Mouse (Mus musculus) forebrain, embryonic 11.5 days (tissue): ENCODE data around the gene Cntn2. TPM values are rescaled to one million over a fixed set of nuclear protein-coding genes. Genes with fewer than 3 reads are reported as not detected.

ENCODE experiments used
- ATAC-seq: fragments of 200-750 bp; cut with Nextera tagmentation; replicated peaks from 2 replicates; pipeline ENCODE4 v1.8.0; 2017; ENCODE audit warnings: moderate TSS enrichment; ENCODE audit not compliant: low FRiP score
- DNase-seq: peaks from one replicate; pipeline ENCODE4 v3.0.0-alpha.2; 2017; ENCODE audit warnings: low spot score
- H3K27ac ChIP-seq: fragments of 300-500 bp; sonication (generic); 2 replicates; pipeline ENCODE4 v1.5.1; 2014; ENCODE audit warnings: low read depth, low read length
- H3K27me3 ChIP-seq: fragments of 300-500 bp; sonication (generic); 2 replicates; pipeline ENCODE4 v1.6.1; 2014; ENCODE audit warnings: mild to moderate bottlenecking, low read length, mixed read lengths; ENCODE audit not compliant: control insufficient read depth, insufficient read depth
- H3K36me3 ChIP-seq: fragments of 300-500 bp; sonication (generic); 2 replicates; pipeline ENCODE4 v1.6.1; 2014; ENCODE audit warnings: mild to moderate bottlenecking, low read length, moderate library complexity, mixed read lengths; ENCODE audit not compliant: control insufficient read depth, insufficient read depth
- H3K4me1 ChIP-seq: fragments of 300-500 bp; sonication (generic); replicated peaks from 2 replicates; pipeline ENCODE4 v1.6.1; 2014; ENCODE audit warnings: low read length, mixed read lengths; ENCODE audit not compliant: control insufficient read depth, insufficient read depth
- H3K4me2 ChIP-seq: fragments of 300-500 bp; sonication (generic); 2 replicates; pipeline ENCODE4 v1.6.1; 2014; ENCODE audit warnings: low read depth, mild to moderate bottlenecking, low read length, moderate library complexity, mixed read lengths; ENCODE audit not compliant: severe bottlenecking
- H3K4me3 ChIP-seq: fragments of 300-500 bp; sonication (generic); 2 replicates; pipeline ENCODE4 v1.5.1; 2014; ENCODE audit warnings: low read depth, low read length
- H3K9ac ChIP-seq: fragments of 300-500 bp; sonication (generic); 2 replicates; pipeline ENCODE4 v1.6.1; 2014; ENCODE audit warnings: low read length
- H3K9me3 ChIP-seq: fragments of 300-500 bp; sonication (generic); 2 replicates; pipeline ENCODE4 v1.6.1; 2016; ENCODE audit warnings: low read length, mixed read lengths; ENCODE audit not compliant: control insufficient read depth
- WGBS: fragments of 180-500 bp; shearing (Covaris S2); extraction: QIAGEN DNeasy Blood & Tissue Kit; methylation state at CpG from one replicate; pipeline ENCODE4 v1.1.7; 2014; 5-methylcytosine and 5-hydroxymethylcytosine counted together
- polyA plus RNA-seq: library from polyadenylated mRNA; unstranded; fragments of >200 nt; fragmentation: Nextera tagmentation; extraction: Ambion mirVana; gene quantifications from 2 replicates; pipeline ENCODE4 v1.2.1, GENCODE M21; 2014

Gene Cntn2
- polyA plus RNA-seq, 1 experiment from 2014 or later = 16.9 TPM

- ATAC-seq = peak; percentile 29; the same call in 1 of the 2 replicates
- peak overlapping the region; percentile 53; the same call in 1 of the 2 replicates for H3K27ac ChIP-seq
Measured at GRCm38 (mm10) chr1:132525832-132526231, 17.2 kb downstream of the Cntn2 start.

DNA sequence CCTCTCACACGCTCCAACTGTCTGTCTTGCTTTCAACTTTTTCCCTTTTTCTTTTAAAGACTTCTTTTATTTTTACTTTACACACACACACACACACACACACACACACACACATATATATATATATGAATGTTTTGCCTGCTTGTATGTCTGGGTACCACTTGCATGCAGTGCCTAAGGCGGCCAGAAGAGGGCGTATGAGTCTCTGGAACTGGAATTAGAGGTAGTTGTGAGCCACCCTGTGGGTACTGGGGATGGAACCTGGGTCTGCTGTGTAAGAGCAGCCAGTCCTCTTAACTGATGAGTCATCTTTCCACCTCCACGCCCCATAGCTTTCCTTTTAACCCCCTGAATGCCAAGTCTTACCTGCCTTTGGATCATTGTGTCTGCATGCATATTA lies 19.1 kb downstream of the Cntn2 start:
- H3K36me3 ChIP-seq = no peaks in the 10 kb centered on the region
- H3K4me2 ChIP-seq = no peak overlapping the region
- H3K9me3 ChIP-seq = no peaks in the 10 kb centered on the region
- ATAC-seq = no peak
- no peak overlapping the region for H3K27ac ChIP-seq
- no peaks in the 10 kb centered on the region for H3K27me3 ChIP-seq
- peak; percentile 65 for DNase-seq
- H3K4me1 ChIP-seq = 0 out of 2 replicates have a peak, but pooled peaks cover 4% of the 10 kb centered on the region
- WGBS = 31% methylated on average over 4 of the region's 4 CpGs
- no peak overlapping the region for H3K4me3 ChIP-seq
- H3K9ac ChIP-seq = no peak overlapping the region

More at GRCm38 (mm10) chr1:132525832-132526231, 17.2 kb downstream of the Cntn2 start:
- peak; percentile 86 for DNase-seq
- Histone ChIP-seq H3K4me2 (no peak overlapping the region), H3K9me3 (no peaks in the 10 kb centered on the region), H3K4me1 (peaks cover 12% of the 10 kb centered on the region), H3K27me3 (no peaks in the 10 kb centered on the region), H3K4me3 (no peak overlapping the region), H3K9ac (peak overlapping the region; percentile 51), H3K36me3 (no peaks in the 10 kb centered on the region)
- WGBS = 2% methylated on average over 10 of the region's 10 CpGs

GRCm38 (mm10) chr1:132523048-132523447 lies 20.0 kb downstream of the Cntn2 start:
- Histone ChIP-seq H3K4me3 (no peak overlapping the region), H3K4me1 (0 out of 2 replicates have a peak, but pooled peaks cover 4% of the 10 kb centered on the region), H3K9me3 (no peaks in the 10 kb centered on the region), H3K27ac (no peak overlapping the region), H3K36me3 (no peaks in the 10 kb centered on the region), H3K9ac (no peak overlapping the region), H3K4me2 (no peak overlapping the region), H3K27me3 (no peaks in the 10 kb centered on the region)
- ATAC-seq = no peak
- no peak for DNase-seq
- 90% methylated on average over 8 of the region's 8 CpGs for WGBS

DNA sequence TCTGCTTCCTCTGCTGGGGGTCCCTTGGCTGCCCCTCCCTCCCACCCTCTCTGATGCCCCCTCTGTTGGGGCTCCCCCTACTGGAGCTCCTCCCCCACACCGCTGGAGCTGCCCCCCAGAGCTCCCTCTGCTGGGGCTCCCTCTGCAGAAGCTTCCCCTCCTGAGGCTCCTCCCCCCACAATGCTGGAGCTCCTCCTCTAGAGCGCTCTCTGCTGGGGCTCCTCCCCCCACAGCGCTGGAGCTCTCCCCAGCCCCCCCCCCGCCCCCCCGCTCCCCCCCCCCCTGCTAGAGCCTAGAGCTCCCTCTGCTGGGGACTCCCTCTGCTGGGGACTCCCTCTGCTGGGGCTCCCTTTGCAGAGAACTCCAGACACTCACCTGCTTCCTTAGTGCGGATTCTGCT lies 22.3 kb downstream of the Cntn2 start:
- Histone ChIP-seq H3K4me1 (no peaks in the 10 kb centered on the region), H3K9me3 (no peaks in the 10 kb centered on the region), H3K9ac (no peak overlapping the region), H3K4me2 (no peak overlapping the region), H3K27me3 (no peaks in the 10 kb centered on the region), H3K36me3 (no peaks in the 10 kb centered on the region), H3K27ac (no peak overlapping the region), H3K4me3 (no peak overlapping the region)
- peak; percentile 45; the same call in 1 of the 2 replicates for ATAC-seq
- WGBS = 29% methylated on average over 2 of the region's 6 CpGs
- peak; percentile 73 for DNase-seq

DNA sequence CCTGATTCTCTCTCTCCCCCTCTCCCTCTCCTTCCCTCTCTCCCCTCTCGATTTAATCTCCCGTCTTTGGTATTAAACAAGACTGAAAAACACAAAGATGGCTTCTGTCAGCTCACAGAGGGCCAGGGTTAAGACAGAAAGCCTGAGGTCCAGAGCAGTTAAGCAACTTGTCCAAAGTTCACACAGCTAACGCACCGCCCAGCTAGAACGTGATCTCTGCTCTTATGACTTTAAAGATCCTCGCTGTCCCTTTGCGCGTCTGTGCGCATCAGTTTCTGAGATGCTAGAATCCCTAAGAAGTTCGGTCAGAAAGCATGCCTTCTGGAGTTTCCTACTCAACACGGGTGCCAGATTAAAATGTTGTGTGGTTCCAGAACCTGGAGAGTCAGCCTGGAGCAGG lies 23.3 kb downstream of the Cntn2 start:
- Histone ChIP-seq H3K4me2 (no peak overlapping the region), H3K4me3 (no peak overlapping the region), H3K27ac (no peak overlapping the region), H3K36me3 (no peaks in the 10 kb centered on the region), H3K27me3 (no peaks in the 10 kb centered on the region), H3K9ac (no peak overlapping the region), H3K4me1 (no peaks in the 10 kb centered on the region), H3K9me3 (no peaks in the 10 kb centered on the region)
- DNase-seq (peak; percentile 22), ATAC-seq (no peak)
- 86% methylated on average over 11 of the region's 11 CpGs for WGBS

- H3K36me3 ChIP-seq = no peaks in the 10 kb centered on the region
- no peaks in the 10 kb centered on the region for H3K4me1 ChIP-seq
- H3K4me2 ChIP-seq = no peak overlapping the region
- no peak overlapping the region for H3K4me3 ChIP-seq
- H3K27me3 ChIP-seq = no peaks in the 10 kb centered on the region
- WGBS = 89% methylated on average over 18 of the region's 18 CpGs
- peak; percentile 45 for DNase-seq
- ATAC-seq = no peak
- no peak overlapping the region for H3K9ac ChIP-seq
- H3K27ac ChIP-seq = no peak overlapping the region
- no peaks in the 10 kb centered on the region for H3K9me3 ChIP-seq
Measured at GRCm38 (mm10) chr1:132518621-132519020, 24.4 kb downstream of the Cntn2 start.

DNA sequence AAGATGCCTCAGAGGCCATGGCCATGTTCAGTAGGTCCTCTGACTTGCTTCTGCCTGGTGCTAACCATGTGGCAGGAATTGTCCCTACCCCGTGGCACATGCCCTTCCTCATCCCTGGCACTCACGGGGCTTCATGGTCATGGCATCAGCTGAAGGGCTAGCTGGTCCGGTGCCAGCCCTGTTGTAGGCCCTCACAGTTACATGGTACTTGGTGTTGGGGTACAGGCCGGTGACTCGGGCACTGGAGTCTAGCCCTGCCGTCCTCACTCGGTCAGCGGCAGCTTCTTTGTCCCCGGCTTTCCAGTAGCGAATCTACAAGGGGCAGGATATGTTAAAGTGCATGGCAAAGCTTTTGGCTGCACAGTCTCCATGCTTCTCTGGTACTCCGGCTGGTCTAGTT lies 26.3 kb downstream of the Cntn2 start:
- no peaks in the 10 kb centered on the region for H3K27me3 ChIP-seq
- ATAC-seq = no peak
- no peak overlapping the region for H3K4me3 ChIP-seq
- H3K9ac ChIP-seq = no peak overlapping the region
- DNase-seq = no peak
- H3K27ac ChIP-seq = no peak overlapping the region
- 90% methylated on average over 11 of the region's 11 CpGs for WGBS
- H3K36me3 ChIP-seq = no peaks in the 10 kb centered on the region
- no peaks in the 10 kb centered on the region for H3K9me3 ChIP-seq
- H3K4me2 ChIP-seq = no peak overlapping the region
- H3K4me1 ChIP-seq = no peaks in the 10 kb centered on the region

- H3K4me1 ChIP-seq = no peaks in the 10 kb centered on the region
- no peak overlapping the region for H3K4me3 ChIP-seq
- no peak overlapping the region for H3K27ac ChIP-seq
- WGBS = 94% methylated on average over 12 of the region's 12 CpGs
- no peak for ATAC-seq
- DNase-seq = no peak
- H3K36me3 ChIP-seq = no peaks in the 10 kb centered on the region
- no peak overlapping the region for H3K4me2 ChIP-seq
- H3K9ac ChIP-seq = no peak overlapping the region
- no peaks in the 10 kb centered on the region for H3K27me3 ChIP-seq
- H3K9me3 ChIP-seq = no peaks in the 10 kb centered on the region
Measured at GRCm38 (mm10) chr1:132515339-132515738, 27.7 kb downstream of the Cntn2 start.

DNA sequence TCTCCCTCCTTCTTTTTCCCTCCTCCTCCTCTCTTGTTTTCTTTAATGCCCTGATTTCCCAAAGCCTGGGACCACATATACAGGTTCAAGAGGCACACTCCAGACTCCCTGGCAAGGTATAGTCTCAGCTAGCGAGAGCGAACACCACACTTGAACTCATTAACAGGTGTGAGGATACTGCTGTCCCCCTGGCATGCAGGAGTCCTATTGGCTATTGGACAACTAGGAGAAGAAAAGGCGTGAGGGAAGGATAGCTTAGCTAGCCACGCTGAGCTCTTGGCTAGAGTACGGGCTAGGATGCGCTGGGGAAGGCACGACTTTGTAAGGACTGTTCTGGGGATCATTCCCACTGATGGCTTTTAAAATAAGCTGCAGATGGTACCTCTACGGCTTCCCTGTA lies 30.9 kb downstream of the Cntn2 start:
- Histone ChIP-seq H3K9me3 (no peaks in the 10 kb centered on the region), H3K4me3 (no peak overlapping the region), H3K9ac (no peak overlapping the region), H3K36me3 (peaks cover 4% of the 10 kb centered on the region; the same call in 1 of the 2 replicates), H3K4me1 (no peaks in the 10 kb centered on the region), H3K4me2 (no peak overlapping the region), H3K27ac (no peak overlapping the region), H3K27me3 (no peaks in the 10 kb centered on the region)
- no peak for DNase-seq
- WGBS = 79% methylated on average over 8 of the region's 8 CpGs
- no peak for ATAC-seq
